Comparison of ENCODE assay signal across 11 mouse cellular contexts in genomic region chr14:31412651-31413056, GRCm38 (mm10). TPM values are rescaled to one million over a fixed set of nuclear protein-coding genes. Genes with fewer than 3 reads are reported as not detected.
DNase-seq lines count a peak whose midpoint lies in the region; ATAC-seq and TF ChIP-seq lines count a peak whose summit lies in the region.
"Had no signal": no experiment of that assay in that cellular context is flagged by ENCODE, and none has a peak within 500 bp of the region (broad histone marks: within the 10 kb centered on the region; RNA-seq: fewer than 3 reads in every experiment).

No protein-coding gene starts in this region.

- no peaks in the 10 kb centered on the region for H3K27me3 ChIP-seq in kidney, embryonic 15.5 days
- no peaks in the 10 kb centered on the region for H3K27me3 ChIP-seq in kidney, embryonic 16.5 days (ENCODE audit: insufficient read depth, low read length)
- no peaks in the 10 kb centered on the region for H3K27me3 ChIP-seq in heart, embryonic 16.5 days (ENCODE audit: control insufficient read depth, insufficient read depth, low read length)
- H3K27me3 ChIP-seq in midbrain, postnatal 0 days (ENCODE audit: insufficient read depth, low read length): no peaks in the 10 kb centered on the region
- H3K27me3 ChIP-seq: intestine, embryonic 15.5 days had no signal

- H3K4me1 ChIP-seq in kidney, embryonic 15.5 days: peaks cover 74% of the 10 kb centered on the region
- H3K4me1 ChIP-seq in kidney, embryonic 16.5 days (ENCODE audit: insufficient read depth, low read length): peaks cover 56% of the 10 kb centered on the region
- peaks cover 65% of the 10 kb centered on the region for H3K4me1 ChIP-seq in heart, embryonic 16.5 days (ENCODE audit: control insufficient read depth, insufficient read depth, low read length)
- peaks cover 2% of the 10 kb centered on the region for H3K4me1 ChIP-seq in midbrain, postnatal 0 days (ENCODE audit: insufficient read depth, low read length)

- WGBS in kidney, embryonic 15.5 days: 60% methylated on average over 10 of the region's 10 CpGs
- WGBS in kidney, embryonic 16.5 days: 53% methylated on average over 10 of the region's 10 CpGs
- 68% methylated on average over 10 of the region's 10 CpGs for WGBS in heart, embryonic 16.5 days
- 79% methylated on average over 10 of the region's 10 CpGs for WGBS in midbrain, postnatal 0 days

- 0 out of 2 replicates have a peak overlapping the region, but pooled peaks have one; percentile 5 for H3K27ac ChIP-seq in kidney, embryonic 15.5 days
- H3K27ac ChIP-seq in kidney, embryonic 16.5 days (ENCODE audit: low read length): no peak overlapping the region
- H3K27ac ChIP-seq in heart, embryonic 16.5 days (ENCODE audit: low read length): 0 out of 2 replicates have a peak overlapping the region, but pooled peaks have one; percentile 11
- no peak overlapping the region for H3K27ac ChIP-seq in midbrain, postnatal 0 days (ENCODE audit: low read depth, low read length)
- H3K27ac ChIP-seq: intestine, embryonic 15.5 days had no signal

- H3K36me3 ChIP-seq in kidney, embryonic 15.5 days: peaks cover 9% of the 10 kb centered on the region; the same call in 1 of the 2 replicates
- no peaks in the 10 kb centered on the region; the same call in 1 of the 2 replicates for H3K36me3 ChIP-seq in kidney, embryonic 16.5 days (ENCODE audit: insufficient read depth, low read length)
- no peaks in the 10 kb centered on the region for H3K36me3 ChIP-seq in heart, embryonic 16.5 days (ENCODE audit: control insufficient read depth, insufficient read depth)
- peaks cover 25% of the 10 kb centered on the region for H3K36me3 ChIP-seq in midbrain, postnatal 0 days (ENCODE audit: insufficient read depth, low read length)
- H3K36me3 ChIP-seq: intestine, embryonic 15.5 days had no signal

- H3K9ac ChIP-seq in kidney, embryonic 15.5 days: no peak overlapping the region
- H3K9ac ChIP-seq in kidney, embryonic 16.5 days (replicated peaks; ENCODE audit: low read length): no peak overlapping the region
- H3K9ac ChIP-seq in heart, embryonic 16.5 days (ENCODE audit: low read length): no peak overlapping the region
- no peak overlapping the region for H3K9ac ChIP-seq in midbrain, postnatal 0 days (replicated peaks; ENCODE audit: low read length, poor library complexity, severe bottlenecking)
- H3K9ac ChIP-seq: intestine, embryonic 15.5 days had no signal

- peak; percentile 77 for DNase-seq in adrenal gland, postnatal 14 days
- DNase-seq in cerebellum, adult 9-11 months: peak; percentile 79
- DNase-seq in midbrain, postnatal 0 days (ENCODE audit: low spot score): no peak
- DNase-seq in urinary bladder, postnatal 10 days (ENCODE audit: low spot score): no peak
- no peak for DNase-seq in thymus, postnatal 14 days
- DNase-seq: right cerebral cortex, postnatal 14 days had no signal

- H3K4me2 ChIP-seq in kidney, embryonic 15.5 days: no peak overlapping the region
- H3K4me2 ChIP-seq in kidney, embryonic 16.5 days (replicated peaks; ENCODE audit: low read depth, low read length): no peak overlapping the region
- H3K4me2 ChIP-seq in heart, embryonic 16.5 days (ENCODE audit: low read depth, low read length): no peak overlapping the region
- no peak overlapping the region for H3K4me2 ChIP-seq in midbrain, postnatal 0 days (ENCODE audit: low read depth, low read length, poor library complexity, severe bottlenecking)
- H3K4me2 ChIP-seq: intestine, embryonic 15.5 days had no signal

- no peaks in the 10 kb centered on the region for H3K9me3 ChIP-seq in kidney, embryonic 15.5 days (replicated peaks)
- H3K9me3 ChIP-seq in kidney, embryonic 16.5 days (ENCODE audit: low read length): no peaks in the 10 kb centered on the region
- no peaks in the 10 kb centered on the region for H3K9me3 ChIP-seq in heart, embryonic 16.5 days (replicated peaks; ENCODE audit: control insufficient read depth, low read length)
- no peaks in the 10 kb centered on the region for H3K9me3 ChIP-seq in midbrain, postnatal 0 days (ENCODE audit: low read length)
- H3K9me3 ChIP-seq: intestine, embryonic 15.5 days had no signal

- no peak for TF ChIP-seq CTCF in midbrain, postnatal 0 days (IDR thresholded peaks at IDR 0.05)

- no peak for ATAC-seq in kidney, embryonic 15.5 days (replicated peaks; ENCODE audit: low FRiP score)
- ATAC-seq in kidney, embryonic 16.5 days (ENCODE audit: low FRiP score, low TSS enrichment): no peak
- ATAC-seq in heart, embryonic 16.5 days (replicated peaks; ENCODE audit: extremely low read depth, insufficient read depth, low FRiP score): no peak
- ATAC-seq in midbrain, postnatal 0 days (ENCODE audit: low FRiP score): no peak
- ATAC-seq: intestine, embryonic 15.5 days had no signal

- no peak overlapping the region for H3K4me3 ChIP-seq in kidney, embryonic 15.5 days (replicated peaks)
- H3K4me3 ChIP-seq in kidney, embryonic 16.5 days (ENCODE audit: low read length): no peak overlapping the region
- no peak overlapping the region for H3K4me3 ChIP-seq in heart, embryonic 16.5 days (ENCODE audit: low read length)
- H3K4me3 ChIP-seq in midbrain, postnatal 0 days (ENCODE audit: low read depth, low read length): no peak overlapping the region
- H3K4me3 ChIP-seq: erythroblast, embryonic 14.5 days; intestine, embryonic 15.5 days had no signal

RNA-seq across cellular contexts. Expression of gene Sh3bp5, which starts 23.2 kb away (rescaled TPM):
- polyA plus RNA-seq in kidney, embryonic 15.5 days (2015; fragmentation: Nextera tagmentation; extraction: Ambion mirVana): 30.2 and 33.1 TPM in 2 replicates
- polyA plus RNA-seq in kidney, embryonic 16.5 days (2015; fragmentation: Nextera tagmentation; extraction: Ambion mirVana): 34.1 and 39.0 TPM in 2 replicates
- total RNA-seq in adrenal gland, postnatal 14 days (2021): 123 and 142 TPM in 2 replicates
- polyA plus RNA-seq in heart, embryonic 16.5 days (2015; fragmentation: Nextera tagmentation; extraction: Ambion mirVana): 25.8 and 26.4 TPM in 2 replicates
- total RNA-seq in midbrain, postnatal 0 days (2014; rRNA removed): 61.7 and 76.5 TPM in 2 replicates
- 141 and 165 TPM in 2 replicates for polyA plus RNA-seq in midbrain, postnatal 0 days (2015; fragmentation: Nextera tagmentation; extraction: Ambion mirVana)

Comparison
In these comparisons a context has a peak if more than half of its experiments do, and no peak if none do; other contexts are left out.
1. H3K27ac ChIP-seq: peak in kidney, embryonic 15.5 days (single experiment) and heart, embryonic 16.5 days (single experiment); none in kidney, embryonic 16.5 days (single experiment) and midbrain, postnatal 0 days (single experiment).
2. DNase-seq: peak in adrenal gland, postnatal 14 days (single experiment) and cerebellum, adult 9-11 months (single experiment); none in midbrain, postnatal 0 days (single experiment), urinary bladder, postnatal 10 days (single experiment) and thymus, postnatal 14 days (single experiment).